Mouse (Mus musculus) kidney, adult 9 months (tissue): ENCODE results near the gene Samd4.

Experiments
- DNase-seq: peaks from one replicate; pipeline ENCODE4 v3.0.0; 2022

Gene Samd4

GRCm38 (mm10) chr14:46912496-46912895 is 29.8 kb downstream of the Samd4 start:
- no peak for DNase-seq

GRCm38 (mm10) chr14:46914356-46914755 is 31.7 kb downstream of the Samd4 start:
- DNase-seq: no peak

GRCm38 (mm10) chr14:46915555-46915954 is 32.9 kb downstream of the Samd4 start:
- DNase-seq: peak; percentile 35

GRCm38 (mm10) chr14:46916581-46916980 is 33.9 kb downstream of the Samd4 start:
- no peak for DNase-seq

GRCm38 (mm10) chr14:46917136-46917535 is 34.5 kb downstream of the Samd4 start:
- DNase-seq: no peak

GRCm38 (mm10) chr14:46917581-46917980 is 34.9 kb downstream of the Samd4 start:
- DNase-seq: no peak

GRCm38 (mm10) chr14:46920496-46920895 is 37.8 kb downstream of the Samd4 start:
- DNase-seq: no peak

- DNase-seq: no peak
Observed at GRCm38 (mm10) chr14:46921178-46921975, 38.7 kb downstream of the Samd4 start.

- peak; percentile 46 for DNase-seq
Observed at GRCm38 (mm10) chr14:46923931-46924330, 41.3 kb downstream of the Samd4 start.

GRCm38 (mm10) chr14:46924422-46924821 is 41.8 kb downstream of the Samd4 start:
- DNase-seq: no peak

- DNase-seq: no peak
Observed at GRCm38 (mm10) chr14:46928556-46928955, 45.9 kb downstream of the Samd4 start.

- no peak for DNase-seq
Observed at GRCm38 (mm10) chr14:46932121-46932520, 49.5 kb downstream of the Samd4 start.

- peak; percentile 53 for DNase-seq
Observed at GRCm38 (mm10) chr14:46932708-46933107, 50.1 kb downstream of the Samd4 start.

- no peak for DNase-seq
Observed at GRCm38 (mm10) chr14:46941077-46941476, 58.4 kb downstream of the Samd4 start.

GRCm38 (mm10) chr14:46941896-46942812 is 59.5 kb downstream of the Samd4 start:
- DNase-seq: no peak

- no peak for DNase-seq
Observed at GRCm38 (mm10) chr14:46944411-46944810, 61.8 kb downstream of the Samd4 start.

- no peak for DNase-seq
Observed at GRCm38 (mm10) chr14:46945903-46946490, 63.3 kb downstream of the Samd4 start.

- no peak for DNase-seq
Observed at GRCm38 (mm10) chr14:46947644-46948043, 65.0 kb downstream of the Samd4 start.

- DNase-seq: no peak
Observed at GRCm38 (mm10) chr14:46950527-46951384, 68.1 kb downstream of the Samd4 start.

GRCm38 (mm10) chr14:46952264-46952663 is 69.6 kb downstream of the Samd4 start:
- DNase-seq: no peak

GRCm38 (mm10) chr14:46955109-46955508 is 72.5 kb downstream of the Samd4 start:
- DNase-seq: no peak

GRCm38 (mm10) chr14:46955574-46956043 is 73.0 kb downstream of the Samd4 start:
- peak; percentile 26 for DNase-seq
